Mouse (Mus musculus) lung, embryonic 14.5 days (tissue): ENCODE measurements around the gene Txlna. TPM values are rescaled to one million over a fixed set of nuclear protein-coding genes. Genes with fewer than 3 reads are reported as not detected.

Source experiments
- ATAC-seq: fragments of 200-750 bp; cut with Nextera tagmentation; 2 replicates; pipeline ENCODE4 v1.8.0; 2017; ENCODE audit warnings: mild to moderate bottlenecking, moderate TSS enrichment, moderate library complexity; ENCODE audit not compliant: insufficient read depth
- DNase-seq: peaks from one replicate; pipeline ENCODE4 v3.0.0-alpha.2; 2015
- H3K27ac ChIP-seq: fragments of 300-500 bp; sonication (generic); 2 replicates; pipeline ENCODE4 v1.5.1; 2014; ENCODE audit warnings: low read depth, mild to moderate bottlenecking, moderate library complexity
- H3K27me3 ChIP-seq: fragments of 300-500 bp; sonication (generic); 2 replicates; pipeline ENCODE4 v1.6.1; 2014; ENCODE audit warnings: low read length, control low read depth; ENCODE audit not compliant: insufficient read depth
- H3K36me3 ChIP-seq: fragments of 300-500 bp; sonication (generic); 2 replicates; pipeline ENCODE4 v1.6.1; 2014; ENCODE audit warnings: control low read depth; ENCODE audit not compliant: insufficient read depth
- H3K4me1 ChIP-seq: fragments of 300-500 bp; sonication (generic); 2 replicates; pipeline ENCODE4 v1.6.1; 2014; ENCODE audit warnings: antibody characterized with exemption, control low read depth; ENCODE audit not compliant: insufficient read depth
- H3K4me2 ChIP-seq: fragments of 300-500 bp; sonication (generic); 2 replicates; pipeline ENCODE4 v1.6.1; 2014; ENCODE audit warnings: mild to moderate bottlenecking
- H3K4me3 ChIP-seq: fragments of 300-500 bp; sonication (generic); 2 replicates; pipeline ENCODE4 v1.5.1; 2014; ENCODE audit warnings: low read depth, low read length
- H3K9ac ChIP-seq: fragments of 300-500 bp; sonication (generic); 2 replicates; pipeline ENCODE4 v1.6.1; 2014
- H3K9me3 ChIP-seq: fragments of 300-500 bp; sonication (generic); 2 replicates; pipeline ENCODE4 v1.6.1; 2016; ENCODE audit warnings: low read depth, low read length, control low read depth
- CTCF ChIP-seq: IDR thresholded peaks from 2 replicates; pipeline ENCODE4 v1.5.1; 2016; ENCODE audit warnings: antibody characterized with exemption, low read depth
- WGBS: fragments of 180-500 bp; shearing (Covaris S2); extraction: QIAGEN DNeasy Blood & Tissue Kit; methylation state at CpG from one replicate; pipeline ENCODE4 v1.1.7; 2014; 5-methylcytosine and 5-hydroxymethylcytosine counted together
- polyA plus RNA-seq: library from polyadenylated mRNA; unstranded; fragments of >200 nt; fragmentation: Nextera tagmentation; extraction: Ambion mirVana; gene quantifications from 2 replicates; pipeline ENCODE4 v1.2.1, GENCODE M21; 2014

Txlna gene
- polyA plus RNA-seq, 1 experiment from 2014 or later: 109 TPM

DNA sequence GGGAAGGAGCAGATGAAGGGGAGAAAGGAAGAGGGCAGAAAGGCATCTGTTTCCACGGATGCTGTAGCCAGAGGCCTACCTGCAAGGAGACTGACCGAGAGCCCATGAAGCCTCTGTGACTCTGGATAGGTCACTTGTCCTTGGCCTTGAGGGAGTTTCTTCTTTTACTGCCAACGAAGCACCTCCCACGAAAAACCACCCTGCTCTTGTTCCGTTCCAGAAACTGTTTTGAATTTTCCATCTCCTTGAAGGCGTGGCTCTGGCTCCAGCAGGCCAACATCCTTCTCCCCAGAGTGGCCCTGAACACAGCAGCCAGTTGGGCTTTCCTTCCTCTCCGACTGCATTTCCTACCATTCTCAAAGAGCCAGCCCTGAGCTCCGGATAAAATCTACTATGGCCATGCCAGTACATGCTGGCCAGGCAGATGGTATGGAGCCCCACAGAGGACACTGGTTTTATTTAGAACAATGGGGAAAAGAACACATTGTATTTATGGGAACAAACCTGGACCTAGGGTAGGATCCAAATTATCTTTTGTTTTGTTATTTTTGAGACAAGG is 19.5 kb downstream of the Txlna start:
- no peak overlapping the region for H3K27ac ChIP-seq

DNA sequence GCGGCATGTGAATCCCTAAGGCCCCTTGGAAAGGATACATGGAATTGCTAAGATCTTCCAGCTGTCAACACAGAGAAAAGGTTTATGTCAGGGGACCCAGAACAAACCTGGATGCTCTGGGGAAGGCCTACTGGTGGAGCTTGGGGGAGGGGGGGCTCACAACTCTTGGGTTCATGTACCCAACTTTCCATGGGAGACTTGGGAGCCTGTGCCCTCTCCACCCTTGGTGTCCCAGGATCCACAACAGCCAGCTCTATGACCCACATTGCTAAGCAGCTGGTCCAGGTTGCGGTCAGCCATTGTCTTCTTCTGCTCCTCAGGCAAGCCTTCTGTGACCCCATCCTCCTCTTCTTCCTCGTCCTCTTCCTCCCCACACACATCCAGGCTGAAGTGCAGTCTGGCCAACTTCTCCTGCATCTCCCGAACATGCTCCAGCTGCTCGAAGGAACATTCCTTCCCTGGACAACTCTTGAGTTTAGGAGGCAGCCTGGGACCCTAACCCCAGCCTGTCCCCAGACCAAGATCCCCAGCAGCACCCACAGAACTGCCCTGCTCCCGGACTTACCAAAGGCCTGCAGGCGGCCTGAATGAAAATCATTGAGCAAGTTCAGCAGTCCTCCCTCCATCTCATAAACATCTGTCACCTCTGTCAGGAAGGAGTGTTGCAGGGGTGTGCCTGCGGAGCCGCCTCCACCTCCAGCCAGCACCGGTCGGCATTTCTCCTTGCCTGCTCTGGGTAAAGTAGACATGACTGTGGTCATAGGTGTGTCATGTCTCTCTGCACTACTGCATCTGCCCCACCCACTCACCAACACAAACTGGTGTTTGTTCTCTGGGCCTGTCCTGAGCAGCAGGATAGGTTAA is 20.2 kb downstream of the Txlna start:
- TF ChIP-seq CTCF: no peak

More for the DNA sequence above, 19.5 kb downstream of the Txlna start:
- H3K4me3 ChIP-seq: no peak overlapping the region
- H3K9me3 ChIP-seq: no peaks in the 10 kb centered on the region
- no peak overlapping the region for H3K4me2 ChIP-seq
- H3K9ac ChIP-seq: no peak overlapping the region
- TF ChIP-seq CTCF: no peak
- H3K36me3 ChIP-seq: peaks cover 19% of the 10 kb centered on the region
- 79% methylated on average over 8 of the region's 8 CpGs for WGBS
- DNase-seq (peak; percentile 21), ATAC-seq (no peak)
- peaks cover 18% of the 10 kb centered on the region; the same call in 1 of the 2 replicates for H3K4me1 ChIP-seq
- no peaks in the 10 kb centered on the region for H3K27me3 ChIP-seq

GRCm38 (mm10) chr4:129618786-129619691 is 21.8 kb downstream of the Txlna start, which contains the start of gene Iqcc:
Gene Iqcc (minus strand): TSS chr4:129619099.
- DNase-seq (peak; percentile 97), ATAC-seq (peak; percentile 92)
- no peaks in the 10 kb centered on the region for H3K27me3 ChIP-seq
- H3K9me3 ChIP-seq: no peaks in the 10 kb centered on the region
- 3% methylated on average over 43 of the region's 44 CpGs for WGBS
- peak; percentile 53 for TF ChIP-seq CTCF
- peak within 1 kb of the TSS; percentile 82 for H3K27ac ChIP-seq
- H3K4me1 ChIP-seq: peaks cover 12% of the 10 kb centered on the region; the same call in 1 of the 2 replicates
- peak within 1 kb of the TSS; percentile 74 for H3K4me3 ChIP-seq
- H3K36me3 ChIP-seq: peaks cover 17% of the 10 kb centered on the region
- peak within 1 kb of the TSS; percentile 87 for H3K4me2 ChIP-seq
- H3K9ac ChIP-seq: peak within 1 kb of the TSS; percentile 82

More for the DNA sequence above, 20.2 kb downstream of the Txlna start:
- no peak overlapping the region for H3K4me3 ChIP-seq
- peaks cover 18% of the 10 kb centered on the region; the same call in 1 of the 2 replicates for H3K4me1 ChIP-seq
- DNase-seq: no peak
- H3K9ac ChIP-seq: no peak overlapping the region
- H3K36me3 ChIP-seq: peaks cover 18% of the 10 kb centered on the region
- no peaks in the 10 kb centered on the region for H3K9me3 ChIP-seq
- H3K27me3 ChIP-seq: no peaks in the 10 kb centered on the region
- no peak for ATAC-seq
- H3K27ac ChIP-seq: no peak overlapping the region
- 80% methylated on average over 11 of the region's 11 CpGs for WGBS
- no peak overlapping the region for H3K4me2 ChIP-seq

- Histone ChIP-seq H3K27me3 (no peaks in the 10 kb centered on the region), H3K9me3 (no peaks in the 10 kb centered on the region), H3K9ac (peak overlapping the region; percentile 82), H3K4me2 (peak overlapping the region; percentile 87), H3K36me3 (peaks cover 17% of the 10 kb centered on the region), H3K27ac (0 out of 2 replicates have a peak overlapping the region, but pooled peaks have one; percentile 82), H3K4me3 (peak overlapping the region; percentile 74), H3K4me1 (peaks cover 10% of the 10 kb centered on the region; the same call in 1 of the 2 replicates)
- ATAC-seq: no peak
- 95% methylated on average over 5 of the region's 5 CpGs for WGBS
- no peak for DNase-seq
- TF ChIP-seq CTCF: no peak
Observed at GRCm38 (mm10) chr4:129618031-129618430, 22.8 kb downstream of the Txlna start.

DNA sequence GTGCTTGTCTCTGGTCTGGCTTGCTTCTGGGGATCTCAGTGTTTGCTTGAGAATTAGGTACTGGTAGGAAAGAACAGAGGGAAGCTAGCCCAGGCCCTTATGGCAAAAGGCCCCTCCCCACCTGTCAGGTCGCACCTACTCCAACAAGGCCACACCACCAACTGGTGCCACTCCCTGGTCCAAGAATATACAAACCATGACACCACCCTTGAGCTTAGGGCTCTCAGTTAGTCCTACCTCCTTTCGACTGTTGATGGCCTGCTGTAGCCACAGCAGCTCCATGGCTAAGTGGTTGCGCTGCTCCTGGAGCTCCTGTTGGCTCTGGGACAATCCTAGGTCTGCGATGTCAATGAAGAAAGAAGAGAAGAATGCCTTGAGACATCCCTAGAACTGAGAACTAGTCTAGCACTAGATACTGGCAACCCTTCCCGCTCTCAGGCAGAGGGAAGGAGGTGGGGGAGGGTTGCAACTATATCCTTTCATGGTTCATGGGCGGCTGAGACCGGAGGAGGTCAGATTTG is 23.7 kb downstream of the Txlna start:
- Histone ChIP-seq H3K4me2 (no peak overlapping the region), H3K36me3 (peaks cover 17% of the 10 kb centered on the region), H3K9me3 (no peaks in the 10 kb centered on the region), H3K9ac (no peak overlapping the region), H3K27me3 (no peaks in the 10 kb centered on the region), H3K4me1 (0 out of 2 replicates have a peak, but pooled peaks cover 5% of the 10 kb centered on the region), H3K4me3 (no peak overlapping the region), H3K27ac (no peak overlapping the region)
- no peak for TF ChIP-seq CTCF
- DNase-seq (no peak), ATAC-seq (no peak)
- WGBS: 92% methylated on average over 7 of the region's 7 CpGs

- no peak for DNase-seq
- Histone ChIP-seq H3K36me3 (peaks cover 17% of the 10 kb centered on the region), H3K4me1 (0 out of 2 replicates have a peak, but pooled peaks cover 5% of the 10 kb centered on the region), H3K27ac (no peak overlapping the region), H3K27me3 (no peaks in the 10 kb centered on the region), H3K9ac (no peak overlapping the region), H3K4me3 (no peak overlapping the region), H3K4me2 (no peak overlapping the region), H3K9me3 (no peaks in the 10 kb centered on the region)
- WGBS: 90% methylated on average over 3 of the region's 3 CpGs
- no peak for ATAC-seq
- no peak for TF ChIP-seq CTCF
Observed at GRCm38 (mm10) chr4:129616631-129617030, 24.2 kb downstream of the Txlna start.
